ENCODE assay signal across 14 mouse cellular contexts in genomic region chr2:31023940-31024339, GRCm38 (mm10). TPM values are rescaled to one million over a fixed set of nuclear protein-coding genes. Genes with fewer than 3 reads are reported as not detected.
DNase-seq lines count a peak whose midpoint lies in the region; ATAC-seq and TF ChIP-seq lines count a peak whose summit lies in the region.
"Had no signal": no experiment of that assay in that cellular context is flagged by ENCODE, and none has a peak within 500 bp of the region (broad histone marks: within the 10 kb centered on the region; RNA-seq: fewer than 3 reads in every experiment).

No protein-coding gene starts in this region.

- H3K27ac ChIP-seq in cerebellum, adult 2 months (ENCODE audit: insufficient read depth, low read length) = peak overlapping the region; percentile 89
- H3K27ac ChIP-seq: embryonic facial prominence, embryonic 13.5 days; forebrain, embryonic 12.5 days; forebrain, embryonic 15.5 days; gastrocnemius, adult 2 months; hindbrain, embryonic 12.5 days; hindbrain, embryonic 15.5 days had no signal

- DNase-seq in cerebellum, adult 2 months = no peak
- no peak for DNase-seq in cerebellum, adult 8-10 months
- DNase-seq in frontal cortex, postnatal 36 days (ENCODE audit: low spot score in 2 of 2) = no peak
- peak; percentile 51 to 56 for DNase-seq in cerebellum, postnatal 25 days
- DNase-seq in kidney, postnatal 25 days = no peak

- 0 out of 2 replicates have a peak, but pooled peaks have one; percentile 4 for ATAC-seq in frontal cortex, adult (ENCODE audit: low TSS enrichment)
- ATAC-seq: forebrain, embryonic 15.5 days; intestine, postnatal 0 days had no signal

- no peaks in the 10 kb centered on the region for H3K27me3 ChIP-seq in cerebellum, adult 2 months (ENCODE audit: control insufficient read depth, insufficient read depth, low read length)
- H3K27me3 ChIP-seq: embryonic facial prominence, embryonic 13.5 days; forebrain, embryonic 12.5 days; forebrain, embryonic 15.5 days; hindbrain, embryonic 12.5 days; hindbrain, embryonic 15.5 days had no signal

- H3K4me1 ChIP-seq in cerebellum, adult 2 months (ENCODE audit: control insufficient read depth, insufficient read depth, low read length) = peaks cover 42% of the 10 kb centered on the region
- H3K4me1 ChIP-seq: embryonic facial prominence, embryonic 13.5 days; forebrain, embryonic 12.5 days; forebrain, embryonic 15.5 days; hindbrain, embryonic 12.5 days; hindbrain, embryonic 15.5 days had no signal

- no peak overlapping the region for H3K4me3 ChIP-seq in cerebellum, adult 2 months (replicated peaks; ENCODE audit: insufficient read depth, low read depth, low read length)
- H3K4me3 ChIP-seq: embryonic facial prominence, embryonic 13.5 days; erythroblast, embryonic 14.5 days; forebrain, embryonic 12.5 days; forebrain, embryonic 15.5 days; gastrocnemius, adult 2 months; hindbrain, embryonic 12.5 days; hindbrain, embryonic 15.5 days had no signal

- TF ChIP-seq POLR2A in cerebellum, adult 2 months (IDR thresholded peaks at IDR 0.05; ENCODE audit: borderline replicate concordance, insufficient read depth, low read length) = no peak

- 18% methylated on average over 5 of the region's 5 CpGs for WGBS in cerebellum, adult 2 months

- no peak for TF ChIP-seq CTCF in cerebellum, adult 2 months (IDR thresholded peaks at IDR 0.05; ENCODE audit: borderline replicate concordance, insufficient read depth, low read depth, low read length)

RNA-seq across cellular contexts. Expression of gene Usp20, which starts 41.9 kb away (rescaled TPM):
- polyA plus RNA-seq in cerebellum, adult 2 months (2012; rRNA removed) = 59.2 and 68.6 TPM in 2 replicates

RNA-seq across cellular contexts. Expression of gene BC005624, which starts 41.9 kb away (rescaled TPM):
- polyA plus RNA-seq in cerebellum, adult 2 months (2012; rRNA removed) = 118 and 123 TPM in 2 replicates

RNA-seq across cellular contexts. Expression of gene Tor1a, which starts 56.2 kb away (rescaled TPM):
- 50.5 and 56.3 TPM in 2 replicates for polyA plus RNA-seq in cerebellum, adult 2 months (2012; rRNA removed)

Comparison
In these comparisons a context has a peak if more than half of its experiments do, and no peak if none do; other contexts are left out.
1. DNase-seq: peak in cerebellum, postnatal 25 days (2 of 2); none in cerebellum, adult 2 months (0 of 2), cerebellum, adult 8-10 months (single experiment), frontal cortex, postnatal 36 days (0 of 2) and kidney, postnatal 25 days (0 of 2).